Comparison of ENCODE assay signal across 8 mouse cellular contexts in genomic region chr11:72266207-72266959, GRCm38 (mm10). TPM values are rescaled to one million over a fixed set of nuclear protein-coding genes. Genes with fewer than 3 reads are reported as not detected.
DNase-seq lines count a peak whose midpoint lies in the region; ATAC-seq and TF ChIP-seq lines count a peak whose summit lies in the region.

No protein-coding gene starts in this region.

- ATAC-seq in embryonic facial prominence, embryonic 11.5 days (replicated peaks; ENCODE audit: insufficient number of reproducible peaks, low FRiP score, low TSS enrichment, low read depth): peak; percentile 81
- peak; percentile 74; the same call in 1 of the 2 replicates for ATAC-seq in limb, embryonic 14.5 days (ENCODE audit: low FRiP score, low read depth)
- ATAC-seq in midbrain, embryonic 15.5 days (replicated peaks): peak; percentile 83
- peak; percentile 83 for ATAC-seq in stomach, embryonic 15.5 days (ENCODE audit: insufficient read depth, low FRiP score, low read depth)

- H3K27ac ChIP-seq in embryonic facial prominence, embryonic 11.5 days (replicated peaks; ENCODE audit: low read depth, low read length): no peak overlapping the region
- H3K27ac ChIP-seq in heart, embryonic 10.5 days: peak overlapping the region; percentile 32
- no peak overlapping the region for H3K27ac ChIP-seq in limb, embryonic 14.5 days (replicated peaks; ENCODE audit: low read depth, low read length)
- H3K27ac ChIP-seq in midbrain, embryonic 15.5 days: no peak overlapping the region
- no peak overlapping the region for H3K27ac ChIP-seq in stomach, embryonic 15.5 days

- peak overlapping the region; percentile 28 for H3K4me3 ChIP-seq in embryonic facial prominence, embryonic 11.5 days (ENCODE audit: low read depth, low read length)
- peak overlapping the region; percentile 64 for H3K4me3 ChIP-seq in heart, embryonic 10.5 days
- peak overlapping the region; percentile 37 for H3K4me3 ChIP-seq in limb, embryonic 14.5 days (replicated peaks; ENCODE audit: low read length)
- H3K4me3 ChIP-seq in midbrain, embryonic 15.5 days: peak overlapping the region; percentile 42
- H3K4me3 ChIP-seq in stomach, embryonic 15.5 days (replicated peaks): peak overlapping the region; percentile 42

- no peak for TF ChIP-seq POLR2A in limb, embryonic 14.5 days (IDR thresholded peaks at IDR 0.05; ENCODE audit: borderline replicate concordance, extremely low read depth, insufficient read depth, insufficient read length)

- H3K36me3 ChIP-seq in embryonic facial prominence, embryonic 11.5 days (replicated peaks; ENCODE audit: control insufficient read depth, insufficient read depth, low read depth, low read length): no peaks in the 10 kb centered on the region
- H3K36me3 ChIP-seq in heart, embryonic 10.5 days: no peaks in the 10 kb centered on the region
- H3K36me3 ChIP-seq in limb, embryonic 14.5 days (ENCODE audit: control insufficient read depth, insufficient read depth, low read length): no peaks in the 10 kb centered on the region
- H3K36me3 ChIP-seq in midbrain, embryonic 15.5 days (replicated peaks): no peaks in the 10 kb centered on the region
- H3K36me3 ChIP-seq in stomach, embryonic 15.5 days: no peaks in the 10 kb centered on the region

- peak overlapping the region; percentile 62 for H3K4me2 ChIP-seq in embryonic facial prominence, embryonic 11.5 days (ENCODE audit: low read depth, low read length)
- peak overlapping the region; percentile 66 for H3K4me2 ChIP-seq in limb, embryonic 14.5 days (replicated peaks; ENCODE audit: low read depth, low read length, severe bottlenecking)
- peak overlapping the region; percentile 72 for H3K4me2 ChIP-seq in midbrain, embryonic 15.5 days
- peak overlapping the region; percentile 76 for H3K4me2 ChIP-seq in stomach, embryonic 15.5 days

- DNase-seq in urinary bladder, postnatal 14 days (ENCODE audit: low spot score): peak; percentile 17
- no peak for DNase-seq in urinary bladder, adult 2 months (ENCODE audit: low spot score)
- peak; percentile 74 for DNase-seq in embryonic facial prominence, embryonic 11.5 days (ENCODE audit: low spot score)
- DNase-seq in heart, embryonic 10.5 days (ENCODE audit: low spot score): peak; percentile 84
- peak; percentile 69 for DNase-seq in kidney, adult 9 months
- peak; percentile 62 for DNase-seq in limb, embryonic 14.5 days (ENCODE audit: low spot score)

- H3K9ac ChIP-seq in embryonic facial prominence, embryonic 11.5 days (replicated peaks; ENCODE audit: low read length): peak overlapping the region; percentile 30
- peak overlapping the region; percentile 38 for H3K9ac ChIP-seq in limb, embryonic 14.5 days (ENCODE audit: low read depth, low read length, severe bottlenecking)
- H3K9ac ChIP-seq in midbrain, embryonic 15.5 days: peak overlapping the region; percentile 22
- H3K9ac ChIP-seq in stomach, embryonic 15.5 days: peak overlapping the region; percentile 1; the same call in 1 of the 2 replicates

- H3K9me3 ChIP-seq in embryonic facial prominence, embryonic 11.5 days (replicated peaks; ENCODE audit: control insufficient read depth, low read length): no peaks in the 10 kb centered on the region
- H3K9me3 ChIP-seq in heart, embryonic 10.5 days: no peaks in the 10 kb centered on the region
- H3K9me3 ChIP-seq in limb, embryonic 14.5 days (ENCODE audit: control insufficient read depth, low read length): no peaks in the 10 kb centered on the region
- no peaks in the 10 kb centered on the region for H3K9me3 ChIP-seq in midbrain, embryonic 15.5 days
- no peaks in the 10 kb centered on the region for H3K9me3 ChIP-seq in stomach, embryonic 15.5 days

- 1% methylated on average over 46 of the region's 46 CpGs for WGBS in embryonic facial prominence, embryonic 11.5 days
- WGBS in heart, embryonic 10.5 days: 2% methylated on average over 46 of the region's 46 CpGs
- 2% methylated on average over 40 of the region's 46 CpGs for WGBS in limb, embryonic 14.5 days
- WGBS in midbrain, embryonic 15.5 days: under 1% methylated on average over 46 of the region's 46 CpGs
- under 1% methylated on average over 46 of the region's 46 CpGs for WGBS in stomach, embryonic 15.5 days

- H3K27me3 ChIP-seq in embryonic facial prominence, embryonic 11.5 days (ENCODE audit: control insufficient read depth, insufficient read depth, low read length): peaks cover 33% of the 10 kb centered on the region
- peaks cover 62% of the 10 kb centered on the region for H3K27me3 ChIP-seq in heart, embryonic 10.5 days (ENCODE audit: insufficient read depth, poor library complexity, severe bottlenecking)
- peaks cover 27% of the 10 kb centered on the region for H3K27me3 ChIP-seq in limb, embryonic 14.5 days (ENCODE audit: control insufficient read depth, insufficient read depth, low read length)
- H3K27me3 ChIP-seq in midbrain, embryonic 15.5 days (replicated peaks): peaks cover 34% of the 10 kb centered on the region
- H3K27me3 ChIP-seq in stomach, embryonic 15.5 days (replicated peaks): peaks cover 37% of the 10 kb centered on the region

- H3K4me1 ChIP-seq in embryonic facial prominence, embryonic 11.5 days (ENCODE audit: control insufficient read depth, insufficient read depth, low read length): peaks cover 3% of the 10 kb centered on the region; the same call in 1 of the 2 replicates
- H3K4me1 ChIP-seq in heart, embryonic 10.5 days: peaks cover 26% of the 10 kb centered on the region
- H3K4me1 ChIP-seq in limb, embryonic 14.5 days (ENCODE audit: control insufficient read depth, insufficient read depth, low read length): peaks cover 4% of the 10 kb centered on the region; the same call in 1 of the 2 replicates
- peaks cover 16% of the 10 kb centered on the region for H3K4me1 ChIP-seq in midbrain, embryonic 15.5 days
- peaks cover 20% of the 10 kb centered on the region; the same call in 1 of the 2 replicates for H3K4me1 ChIP-seq in stomach, embryonic 15.5 days

RNA-seq across cellular contexts. Expression of gene Slc13a5, which starts 0.6 kb away (rescaled TPM):
- polyA plus RNA-seq in urinary bladder, adult 2 months (2012; rRNA removed): 0.16 and 0.39 TPM in 2 replicates
- 0.25 TPM in 1 of 2 replicates, not detected in the other for polyA plus RNA-seq in embryonic facial prominence, embryonic 11.5 days (2014; fragmentation: Nextera tagmentation; extraction: Ambion mirVana)
- polyA plus RNA-seq in heart, embryonic 10.5 days (2016; fragmentation: Nextera tagmentation; extraction: Ambion mirVana): 0.18 and 0.26 TPM in 2 replicates
- 5.6 and 7.5 TPM in 2 replicates for polyA plus RNA-seq in limb, embryonic 14.5 days (2012; rRNA removed)
- polyA plus RNA-seq in limb, embryonic 14.5 days (2014; fragmentation: Nextera tagmentation; extraction: Ambion mirVana): 1.7 and 3.0 TPM in 2 replicates
- 1.4 and 2.8 TPM in 2 replicates for polyA plus RNA-seq in midbrain, embryonic 15.5 days (2015; fragmentation: Nextera tagmentation; extraction: Ambion mirVana)
- polyA plus RNA-seq in stomach, embryonic 15.5 days (2015; fragmentation: Nextera tagmentation; extraction: Ambion mirVana): 0.14 and 0.34 TPM in 2 replicates

RNA-seq across cellular contexts. Expression of gene Xaf1, which starts 35.0 kb away (rescaled TPM):
- 34.1 and 37.8 TPM in 2 replicates for polyA plus RNA-seq in urinary bladder, adult 2 months (2012; rRNA removed)
- 1.2 TPM in 2 replicates for polyA plus RNA-seq in embryonic facial prominence, embryonic 11.5 days (2014; fragmentation: Nextera tagmentation; extraction: Ambion mirVana)
- 1.5 and 1.6 TPM in 2 replicates for polyA plus RNA-seq in heart, embryonic 10.5 days (2016; fragmentation: Nextera tagmentation; extraction: Ambion mirVana)
- polyA plus RNA-seq in limb, embryonic 14.5 days (2012; rRNA removed): 1.1 and 2.9 TPM in 2 replicates
- polyA plus RNA-seq in limb, embryonic 14.5 days (2014; fragmentation: Nextera tagmentation; extraction: Ambion mirVana): 1.9 and 2.0 TPM in 2 replicates
- 2.0 and 2.1 TPM in 2 replicates for polyA plus RNA-seq in midbrain, embryonic 15.5 days (2015; fragmentation: Nextera tagmentation; extraction: Ambion mirVana)
- 5.3 and 6.0 TPM in 2 replicates for polyA plus RNA-seq in stomach, embryonic 15.5 days (2015; fragmentation: Nextera tagmentation; extraction: Ambion mirVana)

RNA-seq across cellular contexts. Expression of gene Fbxo39, which starts 47.9 kb away (rescaled TPM):
- 0.07 and 0.10 TPM in 2 replicates for polyA plus RNA-seq in urinary bladder, adult 2 months (2012; rRNA removed)
- polyA plus RNA-seq in embryonic facial prominence, embryonic 11.5 days (2014; fragmentation: Nextera tagmentation; extraction: Ambion mirVana): not detected in 2 replicates
- not detected in 2 replicates for polyA plus RNA-seq in heart, embryonic 10.5 days (2016; fragmentation: Nextera tagmentation; extraction: Ambion mirVana)
- polyA plus RNA-seq in limb, embryonic 14.5 days (2012; rRNA removed): not detected in 2 replicates
- polyA plus RNA-seq in limb, embryonic 14.5 days (2014; fragmentation: Nextera tagmentation; extraction: Ambion mirVana): not detected in 2 replicates
- not detected in 2 replicates for polyA plus RNA-seq in midbrain, embryonic 15.5 days (2015; fragmentation: Nextera tagmentation; extraction: Ambion mirVana)
- polyA plus RNA-seq in stomach, embryonic 15.5 days (2015; fragmentation: Nextera tagmentation; extraction: Ambion mirVana): not detected in 2 replicates

RNA-seq across cellular contexts. Expression of gene Med31, which starts 51.0 kb away (rescaled TPM):
- polyA plus RNA-seq in urinary bladder, adult 2 months (2012; rRNA removed): 17.7 and 25.5 TPM in 2 replicates
- polyA plus RNA-seq in embryonic facial prominence, embryonic 11.5 days (2014; fragmentation: Nextera tagmentation; extraction: Ambion mirVana): 52.4 and 55.5 TPM in 2 replicates
- polyA plus RNA-seq in heart, embryonic 10.5 days (2016; fragmentation: Nextera tagmentation; extraction: Ambion mirVana): 26.9 and 36.9 TPM in 2 replicates
- 32.9 and 33.2 TPM in 2 replicates for polyA plus RNA-seq in limb, embryonic 14.5 days (2012; rRNA removed)
- polyA plus RNA-seq in limb, embryonic 14.5 days (2014; fragmentation: Nextera tagmentation; extraction: Ambion mirVana): 39.0 and 46.2 TPM in 2 replicates
- 53.5 and 57.1 TPM in 2 replicates for polyA plus RNA-seq in midbrain, embryonic 15.5 days (2015; fragmentation: Nextera tagmentation; extraction: Ambion mirVana)
- polyA plus RNA-seq in stomach, embryonic 15.5 days (2015; fragmentation: Nextera tagmentation; extraction: Ambion mirVana): 34.4 and 37.4 TPM in 2 replicates

RNA-seq across cellular contexts. Expression of gene Txndc17, which starts 59.0 kb away (rescaled TPM):
- polyA plus RNA-seq in urinary bladder, adult 2 months (2012; rRNA removed): 146 and 164 TPM in 2 replicates
- 175 and 192 TPM in 2 replicates for polyA plus RNA-seq in embryonic facial prominence, embryonic 11.5 days (2014; fragmentation: Nextera tagmentation; extraction: Ambion mirVana)
- 161 and 183 TPM in 2 replicates for polyA plus RNA-seq in heart, embryonic 10.5 days (2016; fragmentation: Nextera tagmentation; extraction: Ambion mirVana)
- polyA plus RNA-seq in limb, embryonic 14.5 days (2012; rRNA removed): 86.9 and 133 TPM in 2 replicates
- polyA plus RNA-seq in limb, embryonic 14.5 days (2014; fragmentation: Nextera tagmentation; extraction: Ambion mirVana): 235 and 239 TPM in 2 replicates
- polyA plus RNA-seq in midbrain, embryonic 15.5 days (2015; fragmentation: Nextera tagmentation; extraction: Ambion mirVana): 141 and 145 TPM in 2 replicates
- 229 and 231 TPM in 2 replicates for polyA plus RNA-seq in stomach, embryonic 15.5 days (2015; fragmentation: Nextera tagmentation; extraction: Ambion mirVana)
